Mouse (Mus musculus) mouse trophoblast stem cell (cell line): ENCODE results near the gene Slc22a23.

ENCODE experiments used
- in situ Hi-C, 2 experiments: fragments of 300-500 bp; cut with MseI, MboI; formaldehyde crosslinking; loops; 2 replicates in 1 of 2; 3 replicates in 1 of 2; pipeline ENCODE4 v1.15.1; 2025

The Slc22a23 gene

GRCm38 (mm10) chr13:34146916-34147315 lies 198.1 kb downstream of the Slc22a23 start:
- in situ Hi-C loops: loop anchor here in 1 of 2 experiments (5.0 kb wide), 1 partner anchor 100 kb away; no protein-coding TSS in a partner anchor

DNA sequence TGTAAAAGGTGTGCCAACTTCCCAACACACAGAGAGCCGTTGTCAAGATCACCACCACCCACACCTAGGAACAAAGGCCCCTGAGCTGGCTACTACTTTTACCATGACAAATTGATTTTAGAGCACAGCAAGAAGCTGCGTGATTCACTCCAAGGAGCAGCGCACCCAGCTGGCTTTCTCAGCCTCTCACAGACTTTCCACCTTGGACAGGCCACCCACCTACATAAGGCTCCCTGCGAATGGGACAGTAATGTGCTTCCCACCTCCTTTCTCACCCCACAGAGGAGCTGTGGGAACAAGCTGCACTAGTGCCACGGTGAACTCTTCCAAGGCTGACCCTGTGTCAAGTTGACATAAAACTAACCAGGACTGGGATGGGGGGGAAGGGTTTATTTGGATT lies 201.6 kb downstream of the Slc22a23 start:
- in situ Hi-C loops: no loop called here

DNA sequence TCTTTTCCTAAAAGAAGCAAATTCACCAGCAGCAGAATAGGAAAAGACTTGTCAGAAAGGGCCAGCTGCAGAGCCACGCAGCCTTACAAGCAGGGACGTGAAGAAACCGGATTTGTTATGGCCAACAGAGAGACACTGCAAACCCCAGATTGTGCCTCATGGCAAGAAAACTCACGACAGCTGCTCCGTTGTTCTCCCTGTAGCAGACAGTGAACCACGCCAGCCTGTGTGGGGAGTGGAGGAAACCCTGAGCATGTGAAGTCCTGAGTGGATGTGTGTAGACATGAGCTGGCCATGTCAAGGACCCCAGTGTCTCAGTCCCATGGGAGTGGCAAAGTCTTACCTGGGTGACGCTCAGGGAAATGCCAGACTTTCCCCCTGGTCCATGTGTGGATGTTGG lies 208.4 kb downstream of the Slc22a23 start:
- in situ Hi-C loops: no loop called here

- in situ Hi-C loops: no loop called here
Observed at GRCm38 (mm10) chr13:34134276-34134675, 210.7 kb downstream of the Slc22a23 start.

DNA sequence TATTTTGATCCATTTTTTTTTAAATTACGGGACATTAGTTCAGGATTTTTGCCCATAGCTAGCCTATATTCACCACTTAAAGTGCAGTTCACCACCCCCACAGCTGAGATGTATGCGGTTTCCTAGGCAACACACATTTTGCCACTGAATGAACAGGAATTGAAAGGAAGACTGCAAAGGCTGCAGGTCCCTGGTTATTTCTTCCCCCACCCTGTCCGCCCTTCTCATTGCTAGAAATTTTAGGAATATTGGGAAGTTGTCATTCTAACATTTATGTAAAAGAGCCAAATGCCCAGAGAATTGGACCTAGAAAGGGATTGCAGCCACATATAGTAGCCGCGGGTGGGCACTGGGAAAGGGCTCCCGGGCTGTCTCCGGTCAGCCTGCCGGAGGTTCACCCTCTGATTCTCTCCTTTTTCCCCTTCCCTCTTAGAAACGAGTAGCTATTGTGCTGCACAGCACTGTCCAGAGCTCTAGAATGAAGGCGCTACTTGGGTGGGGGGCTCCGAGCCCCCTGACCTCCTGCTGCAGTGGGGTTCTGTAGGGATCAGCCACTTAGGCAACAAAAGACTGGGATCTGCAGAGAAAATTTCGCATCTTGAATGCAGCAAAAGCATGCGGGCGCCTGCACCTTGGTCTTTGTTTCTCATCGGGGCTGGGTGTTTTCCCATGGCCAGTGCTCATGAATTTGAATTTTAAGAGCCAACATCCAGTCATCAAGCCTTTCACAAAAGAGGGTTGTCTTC lies 211.5 kb downstream of the Slc22a23 start:
- in situ Hi-C loops: no loop called here

DNA sequence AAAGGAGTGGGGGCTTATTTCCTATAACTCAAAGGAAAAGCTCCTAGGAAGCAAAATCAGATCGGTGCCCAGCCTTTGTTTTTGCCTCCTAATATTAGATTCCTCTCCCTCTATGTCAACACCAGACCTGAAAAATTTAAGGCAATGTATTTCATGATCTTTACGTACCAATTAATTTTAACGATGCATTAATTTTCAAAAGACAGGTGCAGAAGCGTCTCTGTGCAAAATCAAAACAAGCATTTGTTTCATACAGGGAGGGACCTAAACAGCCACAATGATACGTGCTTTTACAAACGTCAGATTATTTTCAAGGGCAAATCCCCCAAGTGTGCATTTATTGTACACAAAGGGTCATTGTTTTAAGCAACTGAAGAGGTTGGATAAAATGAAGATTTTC lies 212.1 kb downstream of the Slc22a23 start:
- in situ Hi-C loops: no loop called here

DNA sequence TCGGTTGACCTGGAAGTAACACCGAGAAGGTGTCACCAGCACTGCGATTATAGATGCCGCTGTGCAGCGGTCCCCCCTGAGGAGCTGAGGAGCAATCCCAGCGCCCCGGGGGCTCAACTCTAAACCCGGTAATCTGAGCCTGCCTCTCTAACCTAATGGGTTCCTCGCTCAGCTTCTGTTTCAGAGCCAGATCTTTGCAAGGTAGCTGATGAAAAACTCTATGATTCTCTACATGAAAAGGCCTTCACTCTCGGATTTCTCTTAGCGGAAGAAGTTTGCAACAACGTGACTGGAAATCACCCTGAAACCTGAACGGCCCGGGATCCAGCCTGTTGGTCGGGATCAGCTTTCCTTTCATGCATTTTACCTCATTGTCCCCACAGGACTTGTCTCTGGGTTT lies 212.7 kb downstream of the Slc22a23 start:
- in situ Hi-C loops: no loop called here

GRCm38 (mm10) chr13:34131708-34132060 lies 213.3 kb downstream of the Slc22a23 start:
- in situ Hi-C loops: no loop called here

- in situ Hi-C loops: no loop called here
Observed at GRCm38 (mm10) chr13:34131011-34131707, 213.8 kb downstream of the Slc22a23 start.

GRCm38 (mm10) chr13:34130226-34130731 lies 214.7 kb downstream of the Slc22a23 start, which contains the start of gene Tubb2b:
Gene Tubb2b, minus strand, starts transcription at chr13:34130466.
- in situ Hi-C loops: no loop called here

GRCm38 (mm10) chr13:34129485-34130225 lies 215.3 kb downstream of the Slc22a23 start:
- in situ Hi-C loops: no loop called here
